Mouse (Mus musculus): ENCODE results near the gene Tssk3. TPM values are rescaled to one million over a fixed set of nuclear protein-coding genes. Genes with fewer than 3 reads are reported as not detected.

Tssk3 gene
- polyA plus RNA-seq, 1 experiment: not detected

GRCm38 (mm10) chr4:129509650-129510049, 18.8 kb upstream of the Tssk3 start:
- Histone ChIP-seq H3K36me3 (ENCODE audit: control insufficient read depth, insufficient read depth, low read length) (no peaks in the 10 kb centered on the region), H3K4me1 (replicated peaks; ENCODE audit: control insufficient read depth, insufficient read depth, low read length) (peaks cover 10% of the 10 kb centered on the region; the same call in 1 of the 2 replicates), H3K4me3 (ENCODE audit: control insufficient read depth, insufficient read depth, low read length) (no peak overlapping the region), H3K27ac (ENCODE audit: control insufficient read depth, insufficient read depth, low read length) (no peak overlapping the region), H3K27me3 (ENCODE audit: control insufficient read depth, insufficient read depth, low read length) (no peaks in the 10 kb centered on the region)
- 86% methylated on average over 3 of the region's 3 CpGs for WGBS
- no peak for DNase-seq
- TF ChIP-seq CTCF (IDR thresholded peaks at IDR 0.05; ENCODE audit: borderline replicate concordance, control insufficient read depth, extremely low read depth, insufficient read depth, low read length, poor library complexity) (no peak), POLR2A (IDR thresholded peaks at IDR 0.05; ENCODE audit: control insufficient read depth, extremely low read depth, insufficient read depth, low read length, poor library complexity) (no peak)

- no peak for DNase-seq
- peaks cover 8% of the 10 kb centered on the region; the same call in 1 of the 2 replicates for H3K4me1 ChIP-seq (replicated peaks; ENCODE audit: control insufficient read depth, insufficient read depth, low read length)
- no peaks in the 10 kb centered on the region for H3K36me3 ChIP-seq (ENCODE audit: control insufficient read depth, insufficient read depth, low read length)
- TF ChIP-seq POLR2A (IDR thresholded peaks at IDR 0.05; ENCODE audit: control insufficient read depth, extremely low read depth, insufficient read depth, low read length, poor library complexity): no peak
- TF ChIP-seq CTCF (IDR thresholded peaks at IDR 0.05; ENCODE audit: borderline replicate concordance, control insufficient read depth, extremely low read depth, insufficient read depth, low read length, poor library complexity): no peak
- no peak overlapping the region for H3K4me3 ChIP-seq (ENCODE audit: control insufficient read depth, insufficient read depth, low read length)
- H3K27me3 ChIP-seq (ENCODE audit: control insufficient read depth, insufficient read depth, low read length): no peaks in the 10 kb centered on the region
- 80% methylated on average over 15 of the region's 15 CpGs for WGBS
- H3K27ac ChIP-seq (ENCODE audit: control insufficient read depth, insufficient read depth, low read length): no peak overlapping the region; the same call in 1 of the 2 replicates
Measured at GRCm38 (mm10) chr4:129508834-129509600, 18.2 kb upstream of the Tssk3 start.

GRCm38 (mm10) chr4:129508237-129508515, 17.4 kb upstream of the Tssk3 start:
- no peak overlapping the region for H3K4me3 ChIP-seq (ENCODE audit: control insufficient read depth, insufficient read depth, low read length)
- no peaks in the 10 kb centered on the region for H3K36me3 ChIP-seq (ENCODE audit: control insufficient read depth, insufficient read depth, low read length)
- WGBS: 89% methylated on average over 3 of the region's 3 CpGs
- DNase-seq: no peak
- H3K4me1 ChIP-seq (replicated peaks; ENCODE audit: control insufficient read depth, insufficient read depth, low read length): peaks cover 11% of the 10 kb centered on the region; the same call in 1 of the 2 replicates
- no peak overlapping the region for H3K27ac ChIP-seq (ENCODE audit: control insufficient read depth, insufficient read depth, low read length)
- H3K27me3 ChIP-seq (ENCODE audit: control insufficient read depth, insufficient read depth, low read length): no peaks in the 10 kb centered on the region
- TF ChIP-seq POLR2A (IDR thresholded peaks at IDR 0.05; ENCODE audit: control insufficient read depth, extremely low read depth, insufficient read depth, low read length, poor library complexity) (no peak), CTCF (IDR thresholded peaks at IDR 0.05; ENCODE audit: borderline replicate concordance, control insufficient read depth, extremely low read depth, insufficient read depth, low read length, poor library complexity) (no peak)

GRCm38 (mm10) chr4:129507434-129508236, 16.8 kb upstream of the Tssk3 start:
- DNase-seq: no peak
- TF ChIP-seq POLR2A (IDR thresholded peaks at IDR 0.05; ENCODE audit: control insufficient read depth, extremely low read depth, insufficient read depth, low read length, poor library complexity) (no peak), CTCF (IDR thresholded peaks at IDR 0.05; ENCODE audit: borderline replicate concordance, control insufficient read depth, extremely low read depth, insufficient read depth, low read length, poor library complexity) (no peak)
- Histone ChIP-seq H3K36me3 (ENCODE audit: control insufficient read depth, insufficient read depth, low read length) (no peaks in the 10 kb centered on the region), H3K4me1 (replicated peaks; ENCODE audit: control insufficient read depth, insufficient read depth, low read length) (peaks cover 13% of the 10 kb centered on the region), H3K27ac (ENCODE audit: control insufficient read depth, insufficient read depth, low read length) (no peak overlapping the region), H3K27me3 (ENCODE audit: control insufficient read depth, insufficient read depth, low read length) (no peaks in the 10 kb centered on the region), H3K4me3 (ENCODE audit: control insufficient read depth, insufficient read depth, low read length) (no peak overlapping the region)
- WGBS: 54% methylated on average over 9 of the region's 10 CpGs

- peaks cover 18% of the 10 kb centered on the region for H3K4me1 ChIP-seq (replicated peaks; ENCODE audit: control insufficient read depth, insufficient read depth, low read length)
- H3K27me3 ChIP-seq (ENCODE audit: control insufficient read depth, insufficient read depth, low read length): no peaks in the 10 kb centered on the region
- TF ChIP-seq POLR2A (IDR thresholded peaks at IDR 0.05; ENCODE audit: control insufficient read depth, extremely low read depth, insufficient read depth, low read length, poor library complexity) (no peak), CTCF (IDR thresholded peaks at IDR 0.05; ENCODE audit: borderline replicate concordance, control insufficient read depth, extremely low read depth, insufficient read depth, low read length, poor library complexity) (no peak)
- DNase-seq: no peak
- no peaks in the 10 kb centered on the region for H3K36me3 ChIP-seq (ENCODE audit: control insufficient read depth, insufficient read depth, low read length)
- no peak overlapping the region for H3K4me3 ChIP-seq (ENCODE audit: control insufficient read depth, insufficient read depth, low read length)
- H3K27ac ChIP-seq (ENCODE audit: control insufficient read depth, insufficient read depth, low read length): no peak overlapping the region
- WGBS: 98% methylated on average over 3 of the region's 3 CpGs
Measured at GRCm38 (mm10) chr4:129505511-129505910, 14.7 kb upstream of the Tssk3 start.

GRCm38 (mm10) chr4:129502901-129503444, 12.2 kb upstream of the Tssk3 start:
- Histone ChIP-seq H3K36me3 (ENCODE audit: control insufficient read depth, insufficient read depth, low read length) (no peaks in the 10 kb centered on the region), H3K4me3 (ENCODE audit: control insufficient read depth, insufficient read depth, low read length) (no peak overlapping the region), H3K27ac (ENCODE audit: control insufficient read depth, insufficient read depth, low read length) (no peak overlapping the region), H3K4me1 (replicated peaks; ENCODE audit: control insufficient read depth, insufficient read depth, low read length) (peaks cover 20% of the 10 kb centered on the region), H3K27me3 (ENCODE audit: control insufficient read depth, insufficient read depth, low read length) (no peaks in the 10 kb centered on the region)
- DNase-seq: no peak
- TF ChIP-seq POLR2A (IDR thresholded peaks at IDR 0.05; ENCODE audit: control insufficient read depth, extremely low read depth, insufficient read depth, low read length, poor library complexity) (no peak), CTCF (IDR thresholded peaks at IDR 0.05; ENCODE audit: borderline replicate concordance, control insufficient read depth, extremely low read depth, insufficient read depth, low read length, poor library complexity) (no peak)
- 39% methylated on average over 11 of the region's 11 CpGs for WGBS
